Mouse (Mus musculus) embryonic facial prominence, embryonic 12.5 days (tissue): ENCODE measurements around the gene Ptcd3. TPM values are rescaled to one million over a fixed set of nuclear protein-coding genes. Genes with fewer than 3 reads are reported as not detected.
A peak's percentile ranks its signal among the peaks of the same experiment; 100 is the strongest.
"Not testable (repeated sequence)": the region's sequence is repeated elsewhere in the genome, so short reads cannot be mapped to it uniquely, and the experiment has no call there.

Source experiments
- ATAC-seq: fragments of 200-750 bp; cut with Nextera tagmentation; 2 replicates; pipeline ENCODE4 v1.8.0; 2017; ENCODE audit not compliant: insufficient number of reproducible peaks, insufficient read depth, low FRiP score, low TSS enrichment
- H3K27ac ChIP-seq: fragments of 300-500 bp; sonication (generic); 2 replicates; pipeline ENCODE4 v1.5.1; 2016; ENCODE audit warnings: mild to moderate bottlenecking
- H3K27me3 ChIP-seq: fragments of 300-500 bp; sonication (generic); 2 replicates; pipeline ENCODE4 v1.6.1; 2016; ENCODE audit warnings: mild to moderate bottlenecking, moderate library complexity
- H3K36me3 ChIP-seq: fragments of 300-500 bp; sonication (generic); 2 replicates; pipeline ENCODE4 v1.6.1; 2016; ENCODE audit warnings: mild to moderate bottlenecking
- H3K4me1 ChIP-seq: fragments of 300-500 bp; sonication (generic); 2 replicates; pipeline ENCODE4 v1.6.1; 2016
- H3K4me2 ChIP-seq: fragments of 300-500 bp; sonication (generic); replicated peaks from 2 replicates; pipeline ENCODE4 v1.6.1; 2016; ENCODE audit warnings: mild to moderate bottlenecking, moderate library complexity
- H3K4me3 ChIP-seq: fragments of 300-500 bp; sonication (generic); 2 replicates; pipeline ENCODE4 v1.5.1; 2016; ENCODE audit warnings: mild to moderate bottlenecking
- H3K9ac ChIP-seq: fragments of 300-500 bp; sonication (generic); 2 replicates; pipeline ENCODE4 v1.6.1; 2016; ENCODE audit warnings: mild to moderate bottlenecking, moderate library complexity
- H3K9me3 ChIP-seq: fragments of 300-500 bp; sonication (generic); 2 replicates; pipeline ENCODE4 v1.6.1; 2016; ENCODE audit warnings: mild to moderate bottlenecking, moderate library complexity
- WGBS: fragments of 180-500 bp; shearing (Covaris S2); methylation state at CpG from one replicate; pipeline ENCODE4 v1.1.7; 2016; 5-methylcytosine and 5-hydroxymethylcytosine counted together
- polyA plus RNA-seq: library from polyadenylated mRNA; unstranded; fragments of >200 nt; fragmentation: Nextera tagmentation; extraction: Ambion mirVana; gene quantifications from 2 replicates; pipeline ENCODE4 v1.2.1, GENCODE M21; 2016

Ptcd3 gene
- polyA plus RNA-seq, 1 experiment from 2014 or later, result 122 TPM

DNA sequence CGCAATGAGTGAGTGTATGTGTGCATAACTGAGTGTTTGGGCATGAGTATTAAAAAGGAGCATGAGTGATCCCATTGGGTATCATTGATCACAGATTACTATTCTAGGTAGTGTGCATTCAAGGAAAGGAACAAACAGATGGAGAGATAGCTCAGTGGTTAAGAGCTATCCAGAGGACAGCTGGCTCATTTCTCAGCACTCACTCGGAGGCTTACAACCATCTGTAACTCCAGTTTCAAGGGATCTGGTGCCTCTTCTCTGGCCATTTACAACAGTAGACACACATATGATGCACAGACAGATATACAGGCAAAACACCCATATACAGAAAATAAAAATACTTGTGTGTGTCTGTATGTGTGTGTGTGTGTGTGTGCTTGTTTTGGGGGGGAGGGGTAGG lies 40.8 kb downstream of the Ptcd3 start:
- WGBS, result 74% methylated on average over 2 of the region's 2 CpGs

DNA sequence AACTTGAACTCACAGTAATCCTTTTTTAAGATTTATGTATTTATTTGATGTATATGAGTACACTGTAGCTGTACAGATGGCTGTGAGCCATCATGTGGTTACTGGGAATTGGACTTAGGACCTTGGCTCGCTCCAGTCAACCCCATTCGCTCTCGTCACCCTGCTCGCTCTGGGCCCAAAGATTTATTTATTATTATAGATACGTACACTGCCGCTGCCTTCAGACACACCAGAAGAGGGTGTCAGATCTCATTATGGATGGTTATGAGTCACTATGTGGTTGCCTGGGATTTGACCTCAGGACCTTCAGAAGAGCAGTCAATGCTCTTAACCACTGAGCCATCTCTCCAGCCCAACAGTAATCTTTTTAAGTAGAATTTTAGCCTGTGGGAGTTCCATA lies 61.6 kb downstream of the Ptcd3 start:
- ATAC-seq, H3K4me2 ChIP-seq, H3K9me3 ChIP-seq, H3K27me3 ChIP-seq, H3K4me1 ChIP-seq, H3K27ac ChIP-seq, H3K4me3 ChIP-seq, H3K9ac ChIP-seq: not testable (repeated sequence)
- H3K36me3 ChIP-seq, result peaks cover 31% of the 10 kb centered on the region
- 90% methylated on average over 6 of the region's 6 CpGs for WGBS

More for the DNA sequence above, 40.8 kb downstream of the Ptcd3 start:
- Histone ChIP-seq H3K27ac (no peak overlapping the region), H3K4me1 (no peaks in the 10 kb centered on the region), H3K9me3 (no peaks in the 10 kb centered on the region), H3K4me2 (no peak overlapping the region), H3K9ac (no peak overlapping the region), H3K27me3 (no peaks in the 10 kb centered on the region), H3K36me3 (peaks cover 70% of the 10 kb centered on the region), H3K4me3 (no peak overlapping the region)
- no peak for ATAC-seq

DNA sequence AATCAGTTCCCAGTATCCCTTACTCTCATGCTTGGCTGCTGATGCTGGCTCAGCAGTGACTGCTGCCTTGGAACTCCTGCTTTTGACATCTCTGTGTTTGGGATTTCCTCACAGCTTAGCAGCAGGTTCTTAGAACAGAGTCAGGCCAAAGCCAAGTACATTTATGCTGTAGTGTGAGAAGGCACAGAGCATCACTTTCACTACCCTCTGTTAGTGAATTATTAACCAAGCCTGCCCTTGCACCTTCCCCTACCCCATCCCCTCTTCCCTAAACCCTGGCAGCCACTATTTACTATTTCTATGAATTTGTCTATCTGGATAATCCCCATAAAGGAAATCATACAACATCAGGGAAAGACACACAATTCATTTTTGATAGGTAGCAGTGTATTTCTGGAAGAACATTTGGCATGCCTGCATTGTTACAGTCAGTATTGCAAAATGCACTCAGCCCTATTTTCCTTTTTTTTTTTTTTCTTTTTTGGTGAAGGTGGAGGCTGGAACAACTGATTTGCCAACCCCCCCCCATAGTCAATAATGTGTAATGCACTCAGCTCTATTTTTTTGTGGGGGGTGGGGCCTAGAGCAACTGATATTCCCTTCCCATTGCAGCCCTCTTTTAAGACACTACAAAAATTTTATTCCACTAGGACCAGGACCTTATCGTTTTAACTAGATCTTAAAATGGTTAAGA lies 67.8 kb downstream of the Ptcd3 start:
- H3K9me3 ChIP-seq, result no peaks in the 10 kb centered on the region
- H3K4me1 ChIP-seq, result no peaks in the 10 kb centered on the region
- 93% methylated on average over 1 of the region's 1 CpGs for WGBS
- no peak overlapping the region for H3K27ac ChIP-seq
- no peaks in the 10 kb centered on the region for H3K27me3 ChIP-seq
- no peak overlapping the region for H3K4me3 ChIP-seq
- 0 out of 2 replicates have a peak, but pooled peaks cover 4% of the 10 kb centered on the region for H3K36me3 ChIP-seq
- ATAC-seq, result no peak
- H3K4me2 ChIP-seq, result no peak overlapping the region
- no peak overlapping the region for H3K9ac ChIP-seq

DNA sequence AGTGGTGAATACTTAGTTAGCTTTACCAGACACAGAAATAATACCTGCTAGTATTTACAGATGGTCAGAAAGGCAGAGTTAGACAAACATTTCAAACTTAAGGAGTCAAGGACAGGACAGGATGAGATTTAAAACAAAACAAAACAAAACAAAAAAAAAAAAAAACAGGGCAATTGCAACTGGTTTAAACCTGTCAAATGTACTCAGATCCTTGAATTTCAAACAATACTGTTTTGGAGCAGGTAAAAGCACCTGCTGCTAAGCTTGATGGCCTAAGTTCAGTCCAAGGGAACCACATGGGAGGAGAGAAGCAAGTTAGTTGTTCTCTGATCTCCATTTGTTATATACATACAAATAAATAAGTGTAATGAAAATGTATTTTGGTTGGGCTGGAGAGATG lies 68.7 kb downstream of the Ptcd3 start:
- Histone ChIP-seq H3K9me3 (no peaks in the 10 kb centered on the region), H3K4me3 (no peak overlapping the region), H3K36me3 (0 out of 2 replicates have a peak, but pooled peaks cover under 1% of the 10 kb centered on the region), H3K27ac (no peak overlapping the region), H3K4me2 (no peak overlapping the region), H3K4me1 (no peaks in the 10 kb centered on the region), H3K27me3 (no peaks in the 10 kb centered on the region), H3K9ac (no peak overlapping the region)
- no peak for ATAC-seq

DNA sequence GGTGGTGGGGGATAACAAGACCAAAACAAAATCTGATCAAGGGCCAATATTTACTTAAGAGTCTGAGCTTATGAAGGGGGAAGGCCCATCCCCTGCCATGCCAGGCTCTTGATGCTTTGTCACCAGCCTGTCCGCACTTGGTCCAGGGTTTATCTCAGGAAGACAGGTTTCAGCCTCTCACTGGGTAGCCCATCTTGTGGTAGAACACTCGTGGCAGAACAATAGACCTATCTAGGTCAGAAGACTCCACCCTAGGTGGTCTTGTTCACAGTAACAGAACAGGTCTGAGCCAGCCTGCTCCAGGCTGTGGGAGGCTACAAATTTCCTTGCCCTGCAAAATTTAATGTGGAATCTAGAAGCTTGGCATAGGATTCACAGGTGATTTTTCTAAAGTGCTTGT lies 71.7 kb downstream of the Ptcd3 start:
- WGBS, result 76% methylated on average over 2 of the region's 2 CpGs
- H3K4me3 ChIP-seq, result no peak overlapping the region
- H3K4me1 ChIP-seq, result peaks cover 9% of the 10 kb centered on the region
- no peak overlapping the region for H3K27ac ChIP-seq
- no peak overlapping the region for H3K4me2 ChIP-seq
- H3K9me3 ChIP-seq, result no peaks in the 10 kb centered on the region
- H3K27me3 ChIP-seq, result no peaks in the 10 kb centered on the region
- no peaks in the 10 kb centered on the region for H3K36me3 ChIP-seq
- H3K9ac ChIP-seq, result no peak overlapping the region
- no peak for ATAC-seq

DNA sequence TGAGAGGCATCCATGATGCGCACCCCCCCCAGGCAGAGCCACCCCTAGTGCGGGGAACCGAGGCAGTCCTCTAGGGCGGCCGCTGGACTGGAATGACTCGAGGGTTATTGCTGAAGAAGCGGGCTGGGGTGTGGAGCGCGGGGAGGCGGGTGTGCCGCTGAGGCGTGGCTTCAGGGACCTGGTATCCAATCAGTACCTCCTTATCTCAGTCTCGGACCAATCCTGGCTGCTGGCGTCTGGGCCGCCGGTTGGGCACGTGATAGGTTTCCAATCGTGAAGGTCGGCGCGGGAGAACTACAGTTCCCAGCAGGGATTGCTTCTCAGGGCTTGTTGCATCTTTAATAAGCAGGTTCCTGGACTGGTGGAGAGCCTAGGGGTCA lies 77.0 kb downstream of the Ptcd3 start:
- no peaks in the 10 kb centered on the region for H3K9me3 ChIP-seq
- H3K9ac ChIP-seq, result peak overlapping the region; percentile 69
- H3K27me3 ChIP-seq, result no peaks in the 10 kb centered on the region
- peak overlapping the region; percentile 66 for H3K4me2 ChIP-seq
- WGBS, result under 1% methylated on average over 21 of the region's 21 CpGs
- H3K27ac ChIP-seq, result peak overlapping the region; percentile 82
- no peaks in the 10 kb centered on the region for H3K36me3 ChIP-seq
- ATAC-seq, result peak; percentile 99
- H3K4me1 ChIP-seq, result peaks cover 9% of the 10 kb centered on the region
- H3K4me3 ChIP-seq, result peak overlapping the region; percentile 81

DNA sequence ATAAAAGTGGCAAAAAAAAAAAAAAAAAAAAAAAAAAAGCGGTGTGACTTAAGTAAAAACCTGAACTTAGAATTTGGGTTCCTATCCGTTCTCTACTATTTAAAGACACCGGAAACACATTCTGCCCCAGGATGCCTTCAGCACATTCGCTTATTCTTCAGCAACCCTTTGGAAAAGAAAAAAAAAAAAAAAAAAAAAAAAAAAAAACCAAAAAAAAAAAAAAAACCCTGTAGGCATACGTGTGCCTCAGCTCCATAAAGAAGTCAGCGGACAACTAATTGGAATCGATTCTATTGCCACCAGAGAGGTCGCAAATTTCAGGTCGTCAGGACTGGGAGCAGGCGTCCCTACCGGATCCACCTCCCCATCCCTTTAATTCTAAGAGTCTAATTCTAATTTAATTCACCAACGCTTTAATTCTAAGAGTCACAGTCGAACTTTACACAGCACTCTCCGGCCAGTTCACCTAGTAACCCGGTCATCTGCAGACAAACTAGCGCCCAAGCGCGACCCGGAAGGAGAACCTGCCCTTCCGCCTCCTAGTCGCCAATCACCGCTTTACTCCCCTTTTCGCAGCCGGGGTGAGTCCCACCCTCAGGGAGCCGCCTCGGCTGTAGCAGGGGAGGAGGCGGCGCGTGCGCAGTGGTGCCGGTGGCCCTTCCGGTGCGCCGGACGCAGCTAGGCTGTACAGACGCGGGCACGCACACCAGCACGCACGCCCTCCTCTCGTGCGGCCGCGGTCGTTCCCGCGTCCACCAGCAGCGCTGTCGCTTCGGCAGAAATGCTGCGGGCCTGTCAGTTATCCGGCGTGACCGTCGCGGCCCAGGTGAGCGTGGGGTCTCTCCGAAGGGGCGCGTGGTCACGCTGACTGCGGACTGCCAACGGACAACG lies 77.6 kb downstream of the Ptcd3 start, which contains the start of gene Immt:
TSS of gene Immt (plus strand) at position 642 of the 891 bp plus-strand sequence.
- Histone ChIP-seq H3K9me3 (no peaks in the 10 kb centered on the region), H3K36me3 (no peaks in the 10 kb centered on the region), H3K4me2 (peak within 1 kb of the TSS; percentile 66), H3K4me1 (peaks cover 9% of the 10 kb centered on the region), H3K27ac (peak within 1 kb of the TSS; percentile 82), H3K9ac (peak within 1 kb of the TSS; percentile 69), H3K4me3 (peak within 1 kb of the TSS; percentile 81), H3K27me3 (no peaks in the 10 kb centered on the region)
- under 1% methylated on average over 63 of the region's 64 CpGs for WGBS
- ATAC-seq, result peak; percentile 99

Other genes with a start within 250 kb of the Ptcd3 start
- 17.6 and 19.6 TPM in 2 replicates for gene Reep1, start 201.2 kb downstream of the Ptcd3 start, polyA plus RNA-seq
- 55.5 and 57.5 TPM in 2 replicates for gene Mrpl35, start 81.8 kb downstream of the Ptcd3 start, polyA plus RNA-seq
- 161 and 173 TPM in 2 replicates for gene Immt, start 77.4 kb downstream of the Ptcd3 start, polyA plus RNA-seq
- 41.7 and 42.7 TPM in 2 replicates for gene Polr1a, start 303 bp upstream of the Ptcd3 start, polyA plus RNA-seq
- 31.0 and 32.5 TPM in 2 replicates for gene St3gal5, start 188.8 kb upstream of the Ptcd3 start, polyA plus RNA-seq